Mouse (Mus musculus) CH12.LX (cell line): ENCODE measurements around the gene Ubiad1. TPM values are rescaled to one million over a fixed set of nuclear protein-coding genes. Genes with fewer than 3 reads are reported as not detected.

Experiments used
- DNase-seq: peaks from one replicate; pipeline ENCODE4 v3.0.0-alpha.2; 2013; ENCODE audit errors: extremely low read depth
- H3K27ac ChIP-seq: 2 replicates; pipeline ENCODE4 v1.5.1; 2012; ENCODE audit warnings: low read depth, mild to moderate bottlenecking, control low read depth, moderate library complexity; ENCODE audit not compliant: insufficient read depth
- H3K27me3 ChIP-seq: replicated peaks from 2 replicates; pipeline ENCODE3; 2012; ENCODE audit warnings: inconsistent platforms
- H3K36me3 ChIP-seq, 2 experiments: replicated peaks in 1 of 2; 2 replicates each; pipeline versions ENCODE3 to v1.6.1; 2012; ENCODE audit warnings: inconsistent platforms in 1 of 2, low read length in 1 of 2, mild to moderate bottlenecking in 1 of 2, mixed read lengths in 1 of 2, moderate library complexity in 1 of 2; ENCODE audit not compliant: control insufficient read depth in 1 of 2, insufficient read depth in 1 of 2
- H3K4me1 ChIP-seq, 2 experiments: 2 replicates each; pipeline ENCODE4 v1.6.1; 2012; ENCODE audit warnings: inconsistent platforms in 1 of 2, moderate library complexity in 1 of 2; ENCODE audit not compliant: insufficient read depth in 2 of 2, control insufficient read depth in 1 of 2
- H3K4me2 ChIP-seq: 2 replicates; pipeline ENCODE4 v1.6.1; 2012; ENCODE audit warnings: low read depth, mild to moderate bottlenecking, control low read depth; ENCODE audit not compliant: poor library complexity, insufficient read depth, severe bottlenecking
- H3K4me3 ChIP-seq, 3 experiments: fragments of 150-350 bp in 1 of 3; sonication (generic) in 1 of 3; replicated peaks in 1 of 3; 2 replicates each; pipeline versions ENCODE3 to v1.5.1; 2011 to 2012; ENCODE audit warnings: low read depth in 2 of 3, low read length in 2 of 3, mild to moderate bottlenecking in 2 of 3, moderate library complexity in 2 of 3, control low read depth in 1 of 3, improper control_type of control experiment in 1 of 3, inconsistent platforms in 1 of 3, mixed read lengths in 1 of 3; ENCODE audit not compliant: poor library complexity in 1 of 3
- H3K79me2 ChIP-seq: replicated peaks from 2 replicates; pipeline ENCODE4 v1.6.1; 2012; ENCODE audit warnings: mild to moderate bottlenecking, moderate library complexity; ENCODE audit not compliant: control insufficient read depth, poor library complexity, insufficient read depth, severe bottlenecking; ENCODE audit errors: extremely low read depth
- H3K9ac ChIP-seq: 2 replicates; pipeline ENCODE4 v1.6.1; 2012; ENCODE audit warnings: low read depth, mild to moderate bottlenecking, control low read depth, moderate library complexity; ENCODE audit not compliant: insufficient read depth
- H3K9me3 ChIP-seq: replicated peaks from 2 replicates; pipeline ENCODE3; 2012; ENCODE audit warnings: low read length, inconsistent platforms, mixed read lengths
- BHLHE40 ChIP-seq: IDR thresholded peaks from 2 replicates; pipeline ENCODE4 v1.6.1; 2011; ENCODE audit warnings: mild to moderate bottlenecking, low read depth, low read length, improper control_type of control experiment
- CHD1 ChIP-seq: IDR thresholded peaks from 2 replicates; pipeline ENCODE4 v1.6.1; 2012; ENCODE audit warnings: low read depth, low read length, improper control_type of control experiment, inconsistent platforms
- CTCF ChIP-seq, 2 experiments: IDR thresholded peaks in 1 of 2; conservative IDR thresholded peaks in 1 of 2; 2 replicates each; pipeline ENCODE4 v1.5.1; 2011 to 2012; ENCODE audit warnings: low read depth in 2 of 2, low read length in 2 of 2, improper control_type of control experiment in 1 of 2, inconsistent platforms in 1 of 2, mild to moderate bottlenecking in 1 of 2, moderate library complexity in 1 of 2
- E2F4 ChIP-seq: IDR thresholded peaks from 2 replicates; pipeline ENCODE4 v1.6.1; 2011; ENCODE audit warnings: low read depth, low read length, improper control_type of control experiment; ENCODE audit not compliant: insufficient replicate concordance
- ELF1 ChIP-seq: IDR thresholded peaks from 2 replicates; pipeline ENCODE4 v1.6.1; 2014; ENCODE audit warnings: low read depth, mild to moderate bottlenecking, inconsistent platforms, low read length, improper control_type of control experiment
- ETS1 ChIP-seq: conservative IDR thresholded peaks from 2 replicates; pipeline ENCODE4 v1.6.1; 2012; ENCODE audit warnings: low read depth, mild to moderate bottlenecking, inconsistent platforms, low read length, improper control_type of control experiment, moderate library complexity
- HCFC1 ChIP-seq: IDR thresholded peaks from 2 replicates; pipeline ENCODE4 v1.6.1; 2012; ENCODE audit warnings: low read depth, mild to moderate bottlenecking, inconsistent platforms, low read length, improper control_type of control experiment
- IRF4 ChIP-seq: IDR thresholded peaks from 2 replicates; pipeline ENCODE4 v1.6.1; 2014; ENCODE audit warnings: low read depth, mild to moderate bottlenecking, inconsistent platforms, low read length, improper control_type of control experiment
- KAT2A ChIP-seq: IDR thresholded peaks from 2 replicates; pipeline ENCODE4 v1.6.1; 2012; ENCODE audit warnings: low read length, improper control_type of control experiment, inconsistent platforms; ENCODE audit not compliant: insufficient replicate concordance
- MAFK ChIP-seq: IDR thresholded peaks from 2 replicates; pipeline ENCODE4 v1.6.1; 2011; ENCODE audit warnings: low read length, improper control_type of control experiment; ENCODE audit not compliant: insufficient replicate concordance
- MAX ChIP-seq: IDR thresholded peaks from 2 replicates; pipeline ENCODE4 v1.6.1; 2011; ENCODE audit warnings: low read length, improper control_type of control experiment
- MEF2A ChIP-seq: IDR thresholded peaks from 2 replicates; pipeline ENCODE4 v1.6.1; 2014; ENCODE audit warnings: low read depth, mild to moderate bottlenecking, inconsistent platforms, low read length, improper control_type of control experiment, borderline replicate concordance
- MXI1 ChIP-seq: IDR thresholded peaks from 2 replicates; pipeline ENCODE4 v1.6.1; 2011; ENCODE audit warnings: mild to moderate bottlenecking, low read depth, low read length, improper control_type of control experiment
- MYC ChIP-seq: IDR thresholded peaks from 2 replicates; pipeline ENCODE4 v1.6.1; 2011; ENCODE audit warnings: low read depth, mild to moderate bottlenecking, improper control_type of control experiment, low read length
- NELFE ChIP-seq: IDR thresholded peaks from 2 replicates; pipeline ENCODE4 v1.6.1; 2011; ENCODE audit warnings: low read depth, low read length, improper control_type of control experiment
- NRF1 ChIP-seq: IDR thresholded peaks from 2 replicates; pipeline ENCODE4 v1.6.1; 2014; ENCODE audit warnings: low read depth, mild to moderate bottlenecking, inconsistent platforms, low read length, improper control_type of control experiment, moderate library complexity
- POLR2A ChIP-seq: IDR thresholded peaks from 2 replicates; pipeline ENCODE4 v1.6.1; 2011; ENCODE audit warnings: low read depth, mild to moderate bottlenecking, improper control_type of control experiment, low read length
- POLR2AphosphoS2 ChIP-seq: IDR thresholded peaks from 2 replicates; pipeline ENCODE4 v1.6.1; 2011; ENCODE audit warnings: low read depth, low read length, improper control_type of control experiment
- SIN3A ChIP-seq: IDR thresholded peaks from 2 replicates; pipeline ENCODE4 v1.6.1; 2012; ENCODE audit warnings: low read length, improper control_type of control experiment, inconsistent platforms
- TBP ChIP-seq: conservative IDR thresholded peaks from 2 replicates; pipeline ENCODE4 v1.6.1; 2011; ENCODE audit warnings: low read depth, low read length, improper control_type of control experiment
- TCF12 ChIP-seq: IDR thresholded peaks from 2 replicates; pipeline ENCODE4 v1.6.1; 2014; ENCODE audit warnings: low read depth, mild to moderate bottlenecking, inconsistent platforms, low read length, improper control_type of control experiment
- USF2 ChIP-seq: conservative IDR thresholded peaks from 2 replicates; pipeline ENCODE4 v1.6.1; 2011; ENCODE audit warnings: low read depth, low read length, improper control_type of control experiment
- ZKSCAN1 ChIP-seq: IDR thresholded peaks from 2 replicates; pipeline ENCODE4 v1.6.1; 2012; ENCODE audit warnings: low read depth, inconsistent platforms, low read length, improper control_type of control experiment, borderline replicate concordance
- dilution Hi-C: fragments of 300-500 bp; cut with MboI; formaldehyde crosslinking; loops from 2 replicates; pipeline ENCODE4 v1.14.3; 2020; ENCODE audit warnings: low sequenced_read_pairs; ENCODE audit not compliant: extremely low pct_unique_long_range_greater_than_20kb, extremely low pct_ligation_motif_present
- in situ Hi-C: fragments of 300-500 bp; cut with MboI; formaldehyde crosslinking; loops from 3 replicates; pipeline ENCODE4 v1.14.3; 2019; ENCODE audit warnings: low sequenced_read_pairs, low pct_ligation_motif_present, low pct_unique_long_range_greater_than_20kb, mixed read lengths
- polyA plus RNA-seq: library from polyadenylated mRNA; unstranded; fragments of >175 nt; gene quantifications from 2 replicates; pipeline ENCODE4 v1.2.1, GENCODE M21; 2012; ENCODE audit warnings: low read depth; ENCODE audit not compliant: insufficient read length
- total RNA-seq, 2 experiments: library from RNA; depleted of rRNA; stranded (reverse); fragments of 300-350 nt in 1 of 2; fragments of >200 nt in 1 of 2; gene quantifications; 2 replicates each; pipeline ENCODE4 v1.2.3; 2012 to 2014

Gene Ubiad1
- total RNA-seq (2012; rRNA removed) (20.9 and 24.6 TPM in 2 replicates), total RNA-seq (2014; rRNA removed) (20.0 and 21.9 TPM in 2 replicates), polyA plus RNA-seq (16.9 and 20.5 TPM in 2 replicates)

DNA sequence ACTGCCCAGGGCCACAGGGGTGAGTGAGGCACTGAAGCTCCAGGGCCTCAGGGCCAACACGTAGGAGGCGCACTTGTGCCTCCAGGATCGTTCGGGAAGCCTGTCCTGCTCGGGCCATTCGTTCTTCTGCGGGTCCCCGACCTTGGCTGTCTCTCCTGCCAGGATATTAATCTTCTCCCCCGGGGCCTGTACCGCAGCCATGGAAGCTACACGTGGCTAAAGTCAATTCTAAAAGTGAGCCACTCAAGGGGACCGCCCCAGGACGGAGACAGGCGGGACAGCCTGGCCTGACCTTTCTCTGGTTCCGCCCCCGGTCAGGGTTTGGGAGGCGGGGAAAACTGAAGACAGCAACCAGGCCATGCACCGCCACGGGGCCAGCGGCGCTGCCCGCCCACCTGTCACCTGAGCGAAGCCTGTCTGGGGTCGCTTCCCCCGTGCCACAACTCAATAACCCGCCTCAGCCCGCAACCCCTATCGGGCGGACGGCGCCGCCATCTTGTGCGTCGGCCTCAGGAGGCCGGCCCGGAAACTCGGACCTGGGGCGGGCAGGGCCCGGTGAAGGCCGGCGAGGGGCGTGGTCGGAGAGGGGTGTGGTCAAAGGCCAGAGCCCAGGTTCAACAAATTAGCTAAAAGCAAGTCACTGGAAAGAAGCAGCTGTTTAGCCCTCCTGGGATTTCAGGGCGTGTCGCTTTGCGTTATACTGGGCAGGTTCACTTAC, at the start of gene Ubiad1:
TSS of gene Ubiad1 (minus strand) at position 522 of the 718 bp plus-strand sequence.
- dilution Hi-C loops (no loop called here), in situ Hi-C loops (no loop called here)
- H3K9me3 ChIP-seq: no peaks in the 10 kb centered on the region
- DNase-seq: peak; percentile 96
- H3K4me1 ChIP-seq: peaks cover 7 to 41% of the 10 kb centered on the region in 2 experiments
- TF ChIP-seq SIN3A (peak; percentile 97), ZKSCAN1 (no peak), MAFK (no peak), CTCF (conservative IDR thresholded peaks at IDR 0.05 in 1 of 2, IDR thresholded peaks at IDR 0.05 in 1 of 2; ENCODE audit: low read depth in 2 of 2, low read length in 2 of 2) (peak in 1 of 2 experiments; percentile 15; a peak in 1 of 4 replicates), ELF1 (peak; percentile 73), TBP (0 out of 2 replicates have a peak, but pooled peaks have one; percentile 25), POLR2A (peak; percentile 91), POLR2AphosphoS2 (peak; percentile 49; the same call in 1 of the 2 replicates), BHLHE40 (peak; percentile 79), NELFE (peak; percentile 77), MEF2A (peak; percentile 58; the same call in 1 of the 2 replicates), CHD1 (no peak), NRF1 (peak; percentile 63), ETS1 (peak; percentile 84), E2F4 (no peak), HCFC1 (peak; percentile 89), MAX (peak; percentile 52; the same call in 1 of the 2 replicates), USF2 (no peak), MXI1 (peak; percentile 95), IRF4 (peak; percentile 52), KAT2A (peak; percentile 57; the same call in 1 of the 2 replicates), TCF12 (peak; percentile 95), MYC (peak; percentile 63)
- H3K9ac ChIP-seq: peak within 1 kb of the TSS; percentile 72
- H3K27me3 ChIP-seq: no peaks in the 10 kb centered on the region
- peak within 1 kb of the TSS; percentile 88 to 93 (median 91) for H3K4me3 ChIP-seq
- H3K4me2 ChIP-seq: peak within 1 kb of the TSS; percentile 95
- peaks cover 32% of the 10 kb centered on the region for H3K79me2 ChIP-seq
- peak within 1 kb of the TSS; percentile 68 for H3K27ac ChIP-seq
- H3K36me3 ChIP-seq: peaks cover 0 to 25% of the 10 kb centered on the region in 2 experiments
